Mouse (Mus musculus) erythroblast, embryonic 14.5 days (primary cell): ENCODE results near the gene Casd1. TPM values are rescaled to one million over a fixed set of nuclear protein-coding genes. Genes with fewer than 3 reads are reported as not detected.

Source experiments
- H3K27me3 ChIP-seq: 2 replicates; pipeline ENCODE4 v1.6.1; 2012; ENCODE audit warnings: inconsistent platforms; ENCODE audit not compliant: control insufficient read depth
- H3K36me3 ChIP-seq: 2 replicates; pipeline ENCODE4 v1.6.1; 2012; ENCODE audit warnings: mild to moderate bottlenecking, inconsistent platforms; ENCODE audit not compliant: control insufficient read depth
- H3K4me1 ChIP-seq: 2 replicates; pipeline ENCODE4 v1.6.1; 2012; ENCODE audit warnings: inconsistent platforms; ENCODE audit not compliant: control insufficient read depth
- H3K4me3 ChIP-seq: replicated peaks from 2 replicates; pipeline ENCODE3; 2012; ENCODE audit warnings: moderate library complexity, mild to moderate bottlenecking, inconsistent platforms
- H3K9me3 ChIP-seq: 2 replicates; pipeline ENCODE4 v1.6.1; 2012; ENCODE audit warnings: low read length, inconsistent platforms, mixed read lengths; ENCODE audit not compliant: control insufficient read depth
- GATA1 ChIP-seq: IDR thresholded peaks from 2 replicates; pipeline ENCODE4 v1.6.1; 2012; ENCODE audit warnings: low read length, inconsistent platforms, mixed read lengths
- TAL1 ChIP-seq: IDR thresholded peaks from 3 replicates; pipeline ENCODE4 v1.6.1; 2012; ENCODE audit warnings: low read length, inconsistent platforms, mixed read lengths
- polyA plus RNA-seq: library from polyadenylated mRNA; stranded (reverse); fragments of >175 nt; gene quantifications from 2 replicates; pipeline ENCODE4 v1.2.3, GENCODE M21; 2012

The Casd1 gene
- polyA plus RNA-seq, 1 experiment, result 0.11 TPM

DNA sequence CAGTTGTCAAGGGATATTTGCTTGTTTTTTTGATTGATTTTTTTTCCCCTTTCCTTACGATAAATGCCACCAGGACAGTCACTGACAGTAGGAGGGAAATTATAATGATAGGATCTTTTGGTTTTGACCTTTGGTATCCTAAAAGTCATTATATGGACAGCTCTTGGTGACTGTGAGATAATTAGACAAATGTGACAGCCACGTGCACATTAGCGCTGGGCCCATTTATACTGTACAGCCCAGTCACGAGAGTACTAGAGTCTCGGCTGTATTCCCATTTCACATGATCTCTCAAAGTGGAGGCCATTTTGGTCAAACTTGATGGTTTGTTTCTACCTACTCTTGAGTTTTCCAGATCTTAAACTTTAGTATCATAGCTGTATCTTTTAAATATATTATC, 1.4 kb downstream of the Casd1 start:
- TF ChIP-seq TAL1, result no peak
- Histone ChIP-seq H3K36me3 (peaks cover 2% of the 10 kb centered on the region; the same call in 1 of the 2 replicates), H3K4me1 (peaks cover 19% of the 10 kb centered on the region), H3K27me3 (no peaks in the 10 kb centered on the region; the same call in 1 of the 2 replicates), H3K4me3 (peak overlapping the region; percentile 91), H3K9me3 (no peaks in the 10 kb centered on the region)

DNA sequence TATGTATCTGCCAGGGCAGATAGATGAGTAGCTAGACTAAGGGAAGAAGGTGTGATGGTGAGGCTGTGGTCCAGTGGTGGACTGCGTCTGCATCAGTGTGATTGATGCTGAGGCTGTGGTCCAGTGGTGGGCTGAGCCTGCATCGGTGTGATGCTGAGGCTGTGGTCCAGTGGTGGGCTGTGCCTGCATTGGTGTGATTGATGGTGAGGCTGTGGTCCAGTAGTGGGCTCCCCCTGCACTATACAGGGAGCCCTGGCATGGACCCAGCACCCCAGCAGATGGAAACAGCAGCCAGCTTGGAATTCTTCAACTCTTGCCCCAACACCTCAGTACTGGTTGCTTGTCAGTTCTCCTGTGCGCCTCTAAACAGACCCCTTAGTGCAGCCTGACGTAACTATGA, 5.8 kb downstream of the Casd1 start:
- Histone ChIP-seq H3K4me3 (no peak overlapping the region), H3K27me3 (no peaks in the 10 kb centered on the region), H3K36me3 (peaks cover 6% of the 10 kb centered on the region), H3K9me3 (peaks cover 6% of the 10 kb centered on the region), H3K4me1 (peaks cover 8% of the 10 kb centered on the region)
- no peak for TF ChIP-seq TAL1

DNA sequence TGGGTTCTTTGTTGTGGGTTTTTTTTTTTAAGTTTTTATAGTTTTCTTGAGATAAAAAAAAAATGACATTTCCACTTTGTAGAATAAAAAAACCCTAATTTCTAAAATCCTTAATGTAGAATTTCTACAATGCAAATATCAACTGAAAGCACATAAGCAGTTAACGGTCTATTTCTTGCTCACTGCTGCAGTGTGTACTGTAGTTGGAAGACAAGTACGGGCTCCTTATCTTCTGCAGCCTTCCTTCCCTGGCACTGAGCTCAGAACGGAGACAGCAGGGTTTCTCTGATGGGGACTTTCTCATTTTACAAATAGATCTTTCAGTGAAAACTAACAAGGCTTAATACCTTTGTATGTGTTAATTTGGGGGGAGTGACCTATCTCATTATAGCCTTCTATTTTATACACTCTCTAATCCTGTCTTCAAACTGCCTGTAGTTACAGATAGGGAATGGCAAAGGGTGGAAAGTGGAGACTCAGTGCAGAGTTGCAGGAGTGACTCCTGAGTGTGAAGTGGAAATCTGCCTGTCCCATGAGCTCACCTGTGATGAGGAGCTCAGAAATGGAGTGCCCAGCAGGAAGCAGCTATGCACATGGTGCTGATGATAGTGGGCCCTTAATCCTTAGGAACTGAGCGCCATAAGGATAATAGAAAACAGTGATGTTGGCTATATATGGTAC, 9.7 kb downstream of the Casd1 start:
- Histone ChIP-seq H3K4me3 (no peak overlapping the region), H3K27me3 (no peaks in the 10 kb centered on the region), H3K9me3 (peaks cover 6% of the 10 kb centered on the region), H3K36me3 (peaks cover 12% of the 10 kb centered on the region), H3K4me1 (no peaks in the 10 kb centered on the region; the same call in 1 of the 2 replicates)
- TF ChIP-seq GATA1, result no peak

DNA sequence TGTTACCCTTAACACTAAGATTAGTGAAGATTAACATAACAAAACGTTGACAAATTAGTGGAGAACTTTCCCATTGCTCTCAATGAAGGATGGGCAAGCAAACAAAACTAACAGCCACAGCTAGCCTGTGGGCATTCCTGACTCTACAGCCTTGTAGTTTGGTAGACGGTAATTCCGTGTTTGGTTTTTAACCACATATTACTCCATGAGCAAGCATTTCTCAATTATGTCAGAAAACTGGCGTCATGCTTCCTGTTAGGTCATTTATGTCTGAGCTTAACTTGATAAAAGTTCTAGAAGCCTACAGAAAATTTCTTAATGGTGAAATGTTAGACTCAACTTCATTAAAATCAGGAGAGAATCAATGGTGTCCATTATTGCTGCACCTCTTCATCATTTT, 11.2 kb downstream of the Casd1 start:
- no peaks in the 10 kb centered on the region; the same call in 1 of the 2 replicates for H3K4me1 ChIP-seq
- H3K4me3 ChIP-seq, result no peak overlapping the region
- H3K27me3 ChIP-seq, result no peaks in the 10 kb centered on the region
- TF ChIP-seq TAL1, result no peak
- TF ChIP-seq GATA1, result no peak
- H3K36me3 ChIP-seq, result peaks cover 9% of the 10 kb centered on the region
- H3K9me3 ChIP-seq, result peaks cover 6% of the 10 kb centered on the region

DNA sequence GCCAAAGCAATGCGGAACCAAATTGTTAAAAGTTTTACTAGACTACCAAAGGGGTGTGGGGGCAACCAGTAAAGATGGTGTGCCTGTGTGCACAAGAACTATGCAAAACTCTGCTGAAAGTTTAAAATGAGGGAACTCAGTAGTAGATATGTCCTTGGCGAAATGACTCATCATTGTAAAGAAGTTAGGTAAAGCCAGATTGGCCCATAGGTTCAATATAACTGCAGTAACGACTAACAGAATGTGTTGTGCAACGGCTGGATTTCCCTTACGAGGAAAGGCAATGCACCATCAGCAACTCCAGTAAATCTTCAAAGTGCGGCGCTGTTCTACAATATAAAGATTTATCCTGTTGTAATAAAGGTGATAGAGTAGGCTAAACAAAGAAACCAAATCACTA, 11.8 kb downstream of the Casd1 start:
- H3K9me3 ChIP-seq, result peaks cover 6% of the 10 kb centered on the region
- no peaks in the 10 kb centered on the region; the same call in 1 of the 2 replicates for H3K4me1 ChIP-seq

DNA sequence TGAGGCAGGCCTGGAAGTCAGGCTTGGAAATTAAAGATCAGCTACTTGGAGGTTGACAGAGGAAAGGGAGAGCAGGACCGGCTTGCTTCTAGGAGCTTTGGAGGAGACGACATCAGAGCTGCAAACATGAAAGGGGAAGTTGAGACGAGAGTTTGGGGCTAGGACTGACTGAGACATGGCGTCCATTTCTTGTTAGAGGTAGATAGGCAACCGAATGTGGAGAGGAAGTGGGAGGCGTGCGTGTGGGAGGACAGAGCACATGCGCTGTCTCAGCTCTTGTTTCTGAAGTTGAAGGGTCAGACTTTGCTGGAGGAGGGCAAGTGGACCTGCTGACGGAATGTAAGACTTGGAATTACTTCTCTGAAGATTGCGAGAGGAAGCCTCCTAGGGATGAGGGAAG, 17.3 kb downstream of the Casd1 start:
- Histone ChIP-seq H3K4me3 (no peak overlapping the region), H3K4me1 (no peaks in the 10 kb centered on the region), H3K9me3 (no peaks in the 10 kb centered on the region), H3K36me3 (peaks cover 9% of the 10 kb centered on the region), H3K27me3 (no peaks in the 10 kb centered on the region)
- TF ChIP-seq GATA1 (no peak), TAL1 (no peak)

More for the DNA sequence above, 11.8 kb downstream of the Casd1 start:
- H3K27me3 ChIP-seq, result no peaks in the 10 kb centered on the region
- TF ChIP-seq TAL1, result no peak
- no peak for TF ChIP-seq GATA1
- H3K4me3 ChIP-seq, result no peak overlapping the region
- H3K36me3 ChIP-seq, result peaks cover 9% of the 10 kb centered on the region

DNA sequence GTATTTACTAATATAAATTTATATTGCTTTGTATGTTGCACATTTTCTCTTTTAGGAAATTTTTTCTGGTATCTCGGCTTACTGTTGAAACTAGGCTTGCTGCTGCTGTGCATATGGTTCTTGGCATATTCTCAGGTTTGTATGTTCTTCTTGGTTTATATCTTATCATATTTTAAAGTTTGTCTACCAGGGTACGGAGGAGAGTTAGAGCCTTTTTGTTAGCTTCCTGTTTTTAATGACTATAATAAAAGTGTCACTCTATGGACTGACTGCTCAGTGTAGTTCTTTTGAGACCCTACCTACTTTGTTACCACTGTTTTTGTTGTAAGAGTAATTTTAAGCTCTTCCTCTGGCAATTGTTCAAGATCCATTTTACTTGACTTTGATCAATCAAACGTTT, 30.8 kb downstream of the Casd1 start:
- no peaks in the 10 kb centered on the region for H3K27me3 ChIP-seq
- TF ChIP-seq TAL1 (no peak), GATA1 (no peak)
- no peaks in the 10 kb centered on the region for H3K4me1 ChIP-seq
- no peaks in the 10 kb centered on the region for H3K9me3 ChIP-seq
- no peak overlapping the region for H3K4me3 ChIP-seq
- H3K36me3 ChIP-seq, result peaks cover 2% of the 10 kb centered on the region; the same call in 1 of the 2 replicates

DNA sequence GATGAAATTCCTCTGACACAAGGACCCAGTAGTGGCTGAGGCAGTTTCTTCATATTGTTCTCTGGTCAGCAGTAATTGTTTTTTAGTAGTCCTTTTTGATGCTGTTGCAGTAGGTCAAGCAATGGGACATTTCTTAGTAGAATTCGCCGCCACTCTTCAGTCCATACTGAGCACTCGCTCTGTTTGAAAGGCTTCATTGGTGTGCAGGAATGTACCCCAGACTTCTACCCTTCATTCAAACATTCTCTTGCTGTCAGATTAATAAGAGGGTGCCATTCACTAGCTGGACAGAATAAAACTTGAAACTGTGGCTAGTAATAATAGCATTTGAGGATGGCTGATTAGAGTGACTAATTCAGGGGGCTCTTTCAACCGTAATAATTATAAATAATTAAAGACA, 32.5 kb downstream of the Casd1 start:
- H3K36me3 ChIP-seq, result peaks cover 2% of the 10 kb centered on the region; the same call in 1 of the 2 replicates

DNA sequence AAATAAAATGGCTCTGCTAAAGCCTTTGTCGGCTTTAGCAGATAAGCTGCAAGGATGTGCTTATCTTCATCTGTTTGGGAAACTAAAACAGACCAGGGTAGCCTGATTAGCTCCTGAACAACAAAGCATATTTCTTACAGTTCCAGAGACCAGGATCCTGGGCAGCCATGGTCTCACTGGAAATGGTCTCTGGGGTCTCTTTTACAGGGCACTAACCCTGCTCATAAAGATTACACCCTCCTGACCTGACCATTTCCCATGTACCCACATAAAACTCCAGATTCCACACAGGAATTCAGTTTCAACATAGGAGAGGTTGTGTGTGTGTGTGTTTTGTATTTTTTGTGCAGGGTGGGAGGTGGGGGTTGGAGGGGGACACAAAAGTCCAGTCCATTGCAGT, 34.2 kb downstream of the Casd1 start:
- no peaks in the 10 kb centered on the region for H3K9me3 ChIP-seq
- no peaks in the 10 kb centered on the region for H3K4me1 ChIP-seq
- H3K27me3 ChIP-seq, result no peaks in the 10 kb centered on the region
- TF ChIP-seq GATA1 (no peak), TAL1 (no peak)
- H3K4me3 ChIP-seq, result no peak overlapping the region
- H3K36me3 ChIP-seq, result peaks cover 2% of the 10 kb centered on the region; the same call in 1 of the 2 replicates

More for the DNA sequence above, 32.5 kb downstream of the Casd1 start:
- Histone ChIP-seq H3K27me3 (no peaks in the 10 kb centered on the region), H3K9me3 (no peaks in the 10 kb centered on the region), H3K4me1 (no peaks in the 10 kb centered on the region), H3K4me3 (no peak overlapping the region)
- TF ChIP-seq TAL1 (no peak), GATA1 (no peak)

DNA sequence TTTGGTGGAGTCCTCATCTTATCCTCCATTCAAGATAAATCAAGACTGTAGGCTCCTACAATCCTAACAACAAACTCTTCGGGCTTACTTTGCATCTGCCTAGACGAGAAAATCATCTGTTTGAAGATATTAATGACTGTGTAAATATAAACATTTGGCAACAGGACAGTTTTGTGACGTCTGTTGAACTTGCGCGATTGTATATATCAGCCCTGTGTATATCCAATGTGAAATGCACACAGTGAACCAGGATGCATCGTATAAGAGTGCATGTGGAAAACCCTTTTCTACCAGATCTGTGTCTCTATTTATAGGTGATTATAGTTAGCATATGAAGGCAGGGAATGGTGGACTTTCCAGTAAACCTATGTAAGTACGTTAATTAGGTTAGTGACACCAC, 41.4 kb downstream of the Casd1 start:
- Histone ChIP-seq H3K4me1 (no peaks in the 10 kb centered on the region), H3K36me3 (peaks cover 5% of the 10 kb centered on the region), H3K4me3 (no peak overlapping the region), H3K27me3 (no peaks in the 10 kb centered on the region), H3K9me3 (no peaks in the 10 kb centered on the region)
- TF ChIP-seq GATA1 (no peak), TAL1 (no peak)
